Mouse (Mus musculus): ENCODE results near the gene Spef1. TPM values are rescaled to one million over a fixed set of nuclear protein-coding genes. Genes with fewer than 3 reads are reported as not detected.

Spef1 gene
- polyA plus RNA-seq, 1 experiment from 2014 or later, result 9.0 TPM

- H3K4me3 ChIP-seq, result no peak overlapping the region
- ATAC-seq (ENCODE audit: low FRiP score, low read depth), result no peak
- 84% methylated on average over 4 of the region's 4 CpGs for WGBS
- no peak overlapping the region for H3K9ac ChIP-seq
- H3K9me3 ChIP-seq, result no peaks in the 10 kb centered on the region
- no peak overlapping the region for H3K27ac ChIP-seq
- no peaks in the 10 kb centered on the region for H3K36me3 ChIP-seq
- no peaks in the 10 kb centered on the region for H3K4me1 ChIP-seq
- H3K4me2 ChIP-seq (replicated peaks), result no peak overlapping the region
- no peaks in the 10 kb centered on the region for H3K27me3 ChIP-seq (replicated peaks)
Observed at GRCm38 (mm10) chr2:131220030-131220429, 32.9 kb upstream of the Spef1 start.

- H3K9me3 ChIP-seq, result no peaks in the 10 kb centered on the region
- H3K27ac ChIP-seq, result no peak overlapping the region
- no peak overlapping the region for H3K4me2 ChIP-seq (replicated peaks)
- H3K4me1 ChIP-seq, result peaks cover 1% of the 10 kb centered on the region
- no peak for ATAC-seq (ENCODE audit: low FRiP score, low read depth)
- no peak overlapping the region for H3K9ac ChIP-seq
- H3K27me3 ChIP-seq (replicated peaks), result no peaks in the 10 kb centered on the region
- no peak overlapping the region for H3K4me3 ChIP-seq
- 90% methylated on average over 7 of the region's 7 CpGs for WGBS
- peaks cover 13% of the 10 kb centered on the region; the same call in 1 of the 2 replicates for H3K36me3 ChIP-seq
Observed at GRCm38 (mm10) chr2:131215941-131216858, 29.1 kb upstream of the Spef1 start.

- Histone ChIP-seq H3K9ac (no peak overlapping the region), H3K4me2 (replicated peaks) (no peak overlapping the region), H3K9me3 (no peaks in the 10 kb centered on the region), H3K27ac (no peak overlapping the region), H3K36me3 (peaks cover 13% of the 10 kb centered on the region; the same call in 1 of the 2 replicates), H3K4me3 (no peak overlapping the region), H3K4me1 (peaks cover 5% of the 10 kb centered on the region), H3K27me3 (replicated peaks) (no peaks in the 10 kb centered on the region)
- 90% methylated on average over 7 of the region's 7 CpGs for WGBS
- ATAC-seq (ENCODE audit: low FRiP score, low read depth), result no peak
Observed at GRCm38 (mm10) chr2:131213773-131214172, 26.7 kb upstream of the Spef1 start.

GRCm38 (mm10) chr2:131211026-131211615, 24.0 kb upstream of the Spef1 start:
- Histone ChIP-seq H3K36me3 (peaks cover 13% of the 10 kb centered on the region; the same call in 1 of the 2 replicates), H3K4me2 (replicated peaks) (peak overlapping the region; percentile 61), H3K27ac (no peak overlapping the region), H3K9ac (peak overlapping the region; percentile 68), H3K9me3 (no peaks in the 10 kb centered on the region), H3K27me3 (replicated peaks) (no peaks in the 10 kb centered on the region), H3K4me3 (peak overlapping the region; percentile 62), H3K4me1 (peaks cover 5% of the 10 kb centered on the region)
- WGBS, result 77% methylated on average over 9 of the region's 9 CpGs
- no peak for ATAC-seq (ENCODE audit: low FRiP score, low read depth)

- Histone ChIP-seq H3K9ac (peak overlapping the region; percentile 68), H3K4me2 (replicated peaks) (peak overlapping the region; percentile 61), H3K4me1 (peaks cover 5% of the 10 kb centered on the region), H3K36me3 (peaks cover 13% of the 10 kb centered on the region; the same call in 1 of the 2 replicates), H3K9me3 (no peaks in the 10 kb centered on the region), H3K4me3 (peak overlapping the region; percentile 62), H3K27ac (peak overlapping the region; percentile 83), H3K27me3 (replicated peaks) (no peaks in the 10 kb centered on the region)
- peak; percentile 96 for ATAC-seq (ENCODE audit: low FRiP score, low read depth)
- 2% methylated on average over 50 of the region's 50 CpGs for WGBS
Observed at GRCm38 (mm10) chr2:131209969-131210792, 23.1 kb upstream of the Spef1 start.

GRCm38 (mm10) chr2:131209125-131209795, 22.2 kb upstream of the Spef1 start:
- Histone ChIP-seq H3K36me3 (peaks cover 13% of the 10 kb centered on the region; the same call in 1 of the 2 replicates), H3K4me1 (peaks cover 5% of the 10 kb centered on the region), H3K4me3 (peak overlapping the region; percentile 62), H3K9me3 (no peaks in the 10 kb centered on the region), H3K9ac (peak overlapping the region; percentile 68; the same call in 1 of the 2 replicates), H3K27ac (peak overlapping the region; percentile 83; the same call in 1 of the 2 replicates), H3K27me3 (replicated peaks) (no peaks in the 10 kb centered on the region), H3K4me2 (replicated peaks) (peak overlapping the region; percentile 61)
- no peak; the same call in 1 of the 2 replicates for ATAC-seq (ENCODE audit: low FRiP score, low read depth)
- 73% methylated on average over 4 of the region's 4 CpGs for WGBS

- no peaks in the 10 kb centered on the region for H3K9me3 ChIP-seq
- H3K4me3 ChIP-seq, result no peak overlapping the region
- peaks cover 5% of the 10 kb centered on the region for H3K4me1 ChIP-seq
- H3K4me2 ChIP-seq (replicated peaks), result no peak overlapping the region
- 91% methylated on average over 2 of the region's 2 CpGs for WGBS
- H3K27ac ChIP-seq, result no peak overlapping the region
- H3K27me3 ChIP-seq (replicated peaks), result no peaks in the 10 kb centered on the region
- no peak overlapping the region for H3K9ac ChIP-seq
- H3K36me3 ChIP-seq, result peaks cover 11% of the 10 kb centered on the region; the same call in 1 of the 2 replicates
- ATAC-seq (ENCODE audit: low FRiP score, low read depth), result no peak
Observed at GRCm38 (mm10) chr2:131208356-131208755, 21.3 kb upstream of the Spef1 start.

GRCm38 (mm10) chr2:131206778-131207177, 19.7 kb upstream of the Spef1 start, which contains the start of gene Ap5s1:
Ap5s1 (plus strand) TSS chr2:131207078.
- no peak within 1 kb of the TSS for H3K4me2 ChIP-seq (replicated peaks)
- H3K9me3 ChIP-seq, result no peaks in the 10 kb centered on the region
- H3K4me1 ChIP-seq, result peaks cover 5% of the 10 kb centered on the region
- no peak within 1 kb of the TSS for H3K4me3 ChIP-seq
- no peaks in the 10 kb centered on the region for H3K27me3 ChIP-seq (replicated peaks)
- 82% methylated on average over 4 of the region's 4 CpGs for WGBS
- ATAC-seq (ENCODE audit: low FRiP score, low read depth), result no peak
- no peaks in the 10 kb centered on the region for H3K36me3 ChIP-seq
- H3K27ac ChIP-seq, result no peak within 1 kb of the TSS
- H3K9ac ChIP-seq, result no peak within 1 kb of the TSS

- no peak overlapping the region for H3K27ac ChIP-seq
- H3K4me1 ChIP-seq, result no peaks in the 10 kb centered on the region
- H3K36me3 ChIP-seq, result no peaks in the 10 kb centered on the region; the same call in 1 of the 2 replicates
- ATAC-seq (ENCODE audit: low FRiP score, low read depth), result no peak
- H3K9me3 ChIP-seq, result no peaks in the 10 kb centered on the region
- no peak overlapping the region for H3K4me2 ChIP-seq (replicated peaks)
- WGBS, result 86% methylated on average over 8 of the region's 8 CpGs
- no peaks in the 10 kb centered on the region for H3K27me3 ChIP-seq (replicated peaks)
- H3K4me3 ChIP-seq, result no peak overlapping the region
- H3K9ac ChIP-seq, result no peak overlapping the region
Observed at GRCm38 (mm10) chr2:131205521-131206182, 18.6 kb upstream of the Spef1 start.

GRCm38 (mm10) chr2:131204410-131204981, 17.4 kb upstream of the Spef1 start:
- Histone ChIP-seq H3K4me2 (replicated peaks) (no peak overlapping the region), H3K27me3 (replicated peaks) (no peaks in the 10 kb centered on the region), H3K9ac (no peak overlapping the region), H3K4me3 (no peak overlapping the region), H3K27ac (no peak overlapping the region), H3K36me3 (peaks cover 8% of the 10 kb centered on the region; the same call in 1 of the 2 replicates), H3K9me3 (no peaks in the 10 kb centered on the region), H3K4me1 (no peaks in the 10 kb centered on the region)
- no peak for ATAC-seq (ENCODE audit: low FRiP score, low read depth)
- WGBS, result 62% methylated on average over 7 of the region's 7 CpGs

All from neural tube, embryonic 12.5 days (tissue).